Mouse (Mus musculus) CH12.LX (cell line): Measurements from ENCODE around the gene Tctn1.
A peak's percentile ranks its signal among the peaks of the same experiment; 100 is the strongest.

Experiments
- CHD1 ChIP-seq: IDR thresholded peaks from 2 replicates; pipeline ENCODE4 v1.6.1; 2012; ENCODE audit warnings: low read depth, low read length, improper control_type of control experiment, inconsistent platforms
- CTCF ChIP-seq, 2 experiments: IDR thresholded peaks in 1 of 2; conservative IDR thresholded peaks in 1 of 2; 2 replicates each; pipeline ENCODE4 v1.5.1; 2011 to 2012; ENCODE audit warnings: low read depth in 2 of 2, low read length in 2 of 2, improper control_type of control experiment in 1 of 2, inconsistent platforms in 1 of 2, mild to moderate bottlenecking in 1 of 2, moderate library complexity in 1 of 2
- E2F4 ChIP-seq: IDR thresholded peaks from 2 replicates; pipeline ENCODE4 v1.6.1; 2011; ENCODE audit warnings: low read depth, low read length, improper control_type of control experiment; ENCODE audit not compliant: insufficient replicate concordance
- KAT2A ChIP-seq: IDR thresholded peaks from 2 replicates; pipeline ENCODE4 v1.6.1; 2012; ENCODE audit warnings: low read length, improper control_type of control experiment, inconsistent platforms; ENCODE audit not compliant: insufficient replicate concordance
- POLR2A ChIP-seq: IDR thresholded peaks from 2 replicates; pipeline ENCODE4 v1.6.1; 2011; ENCODE audit warnings: low read depth, mild to moderate bottlenecking, improper control_type of control experiment, low read length
- POLR2AphosphoS2 ChIP-seq: IDR thresholded peaks from 2 replicates; pipeline ENCODE4 v1.6.1; 2011; ENCODE audit warnings: low read depth, low read length, improper control_type of control experiment
- ZKSCAN1 ChIP-seq: IDR thresholded peaks from 2 replicates; pipeline ENCODE4 v1.6.1; 2012; ENCODE audit warnings: low read depth, inconsistent platforms, low read length, improper control_type of control experiment, borderline replicate concordance

- TF ChIP-seq POLR2A: no peak; the same call in 1 of the 2 replicates
- TF ChIP-seq CTCF (conservative IDR thresholded peaks at IDR 0.05 in 1 of 2, IDR thresholded peaks at IDR 0.05 in 1 of 2; ENCODE audit: low read depth in 2 of 2, low read length in 2 of 2): no peak
- TF ChIP-seq CHD1: no peak
- TF ChIP-seq ZKSCAN1: no peak
- no peak for TF ChIP-seq POLR2AphosphoS2
- no peak for TF ChIP-seq E2F4
- 0 out of 2 replicates have a peak, but pooled peaks have one; percentile 49 for TF ChIP-seq KAT2A
Measured at GRCm38 (mm10) chr5:122233077-122233581, 31.1 kb downstream of the Tctn1 start.
